Mouse (Mus musculus) liver, embryonic 15.5 days (tissue): ENCODE results near the gene Arhgef7. TPM values are rescaled to one million over a fixed set of nuclear protein-coding genes. Genes with fewer than 3 reads are reported as not detected.

Experiments
- ATAC-seq: fragments of 200-750 bp; cut with Nextera tagmentation; 2 replicates; pipeline ENCODE4 v1.8.0; 2017; ENCODE audit warnings: moderate number of reproducible peaks, mild to moderate bottlenecking, moderate library complexity; ENCODE audit not compliant: insufficient read depth
- H3K27ac ChIP-seq: fragments of 300-500 bp; sonication (generic); replicated peaks from 2 replicates; pipeline ENCODE4 v1.5.1; 2015; ENCODE audit warnings: mild to moderate bottlenecking, inconsistent platforms
- H3K27me3 ChIP-seq: fragments of 300-500 bp; sonication (generic); 2 replicates; pipeline ENCODE4 v1.6.1; 2015; ENCODE audit warnings: mild to moderate bottlenecking, inconsistent platforms
- H3K36me3 ChIP-seq: fragments of 300-500 bp; sonication (generic); replicated peaks from 2 replicates; pipeline ENCODE4 v1.6.1; 2015; ENCODE audit warnings: moderate library complexity, mild to moderate bottlenecking, inconsistent platforms
- H3K4me1 ChIP-seq: fragments of 300-500 bp; sonication (generic); replicated peaks from 2 replicates; pipeline ENCODE4 v1.6.1; 2015; ENCODE audit warnings: inconsistent platforms
- H3K4me2 ChIP-seq: fragments of 300-500 bp; sonication (generic); 2 replicates; pipeline ENCODE4 v1.6.1; 2015; ENCODE audit warnings: moderate library complexity, mild to moderate bottlenecking, inconsistent platforms
- H3K4me3 ChIP-seq: fragments of 300-500 bp; sonication (generic); replicated peaks from 2 replicates; pipeline ENCODE4 v1.5.1; 2015; ENCODE audit warnings: mild to moderate bottlenecking, inconsistent platforms
- H3K9ac ChIP-seq: fragments of 300-500 bp; sonication (generic); 2 replicates; pipeline ENCODE4 v1.6.1; 2015; ENCODE audit warnings: moderate library complexity, mild to moderate bottlenecking, inconsistent platforms
- H3K9me3 ChIP-seq: fragments of 300-500 bp; sonication (generic); replicated peaks from 2 replicates; pipeline ENCODE4 v1.6.1; 2016; ENCODE audit warnings: inconsistent platforms
- WGBS: fragments of 180-500 bp; shearing (Covaris S2); methylation state at CpG from one replicate; pipeline ENCODE4 v1.1.7; 2015; ENCODE audit warnings: mixed read lengths; ENCODE audit not compliant: insufficient replicate concordance; 5-methylcytosine and 5-hydroxymethylcytosine counted together
- polyA plus RNA-seq: library from polyadenylated mRNA; unstranded; fragments of >200 nt; fragmentation: Nextera tagmentation; extraction: Ambion mirVana; gene quantifications from 2 replicates; pipeline ENCODE4 v1.2.1, GENCODE M21; 2015

Arhgef7 gene
- polyA plus RNA-seq, 1 experiment from 2014 or later = 9.5 TPM

DNA sequence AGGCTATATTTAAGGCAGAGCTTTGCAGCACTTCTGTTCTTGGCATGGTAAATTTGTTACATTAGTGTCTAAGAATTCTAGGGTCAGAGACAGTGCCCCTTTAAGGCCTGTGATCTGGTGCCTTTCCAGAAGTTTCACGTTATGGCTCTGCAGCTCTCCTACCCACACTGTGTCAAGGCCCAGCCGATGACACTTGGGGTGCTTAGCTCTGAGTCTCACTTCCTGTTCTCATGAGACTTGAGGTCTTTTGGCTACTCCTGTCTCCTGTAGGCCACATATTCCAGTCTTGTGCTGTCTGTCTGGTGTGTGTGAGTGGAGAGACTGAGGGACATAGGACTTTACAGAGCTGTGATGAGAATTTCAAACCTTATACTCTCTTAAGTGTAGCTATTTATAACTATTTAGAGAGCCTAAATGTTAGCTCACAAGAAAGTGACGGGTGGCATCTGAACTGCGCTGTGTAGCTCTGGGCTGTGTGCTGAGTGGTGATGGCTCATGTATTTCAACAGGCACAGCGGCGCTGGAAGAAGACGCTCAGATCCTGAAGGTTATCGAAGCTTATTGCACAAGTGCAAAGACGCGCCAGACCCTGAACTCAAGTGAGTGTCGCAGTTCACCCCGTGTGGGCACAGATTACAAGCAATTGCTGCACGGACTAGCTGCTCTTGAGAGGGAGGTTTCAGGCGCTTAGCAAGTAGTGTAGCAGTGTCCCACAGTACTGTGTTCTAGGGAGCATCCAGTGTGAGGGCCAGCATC, 94.1 kb downstream of the Arhgef7 start:
- no peaks in the 10 kb centered on the region for H3K27me3 ChIP-seq
- H3K9me3 ChIP-seq = no peaks in the 10 kb centered on the region
- H3K4me1 ChIP-seq = no peaks in the 10 kb centered on the region
- H3K36me3 ChIP-seq = peaks cover 75% of the 10 kb centered on the region
- H3K27ac ChIP-seq = no peak overlapping the region
- 81% methylated on average over 14 of the region's 14 CpGs for WGBS
- H3K4me3 ChIP-seq = no peak overlapping the region
- H3K4me2 ChIP-seq = no peak overlapping the region
- H3K9ac ChIP-seq = no peak overlapping the region
- no peak for ATAC-seq

DNA sequence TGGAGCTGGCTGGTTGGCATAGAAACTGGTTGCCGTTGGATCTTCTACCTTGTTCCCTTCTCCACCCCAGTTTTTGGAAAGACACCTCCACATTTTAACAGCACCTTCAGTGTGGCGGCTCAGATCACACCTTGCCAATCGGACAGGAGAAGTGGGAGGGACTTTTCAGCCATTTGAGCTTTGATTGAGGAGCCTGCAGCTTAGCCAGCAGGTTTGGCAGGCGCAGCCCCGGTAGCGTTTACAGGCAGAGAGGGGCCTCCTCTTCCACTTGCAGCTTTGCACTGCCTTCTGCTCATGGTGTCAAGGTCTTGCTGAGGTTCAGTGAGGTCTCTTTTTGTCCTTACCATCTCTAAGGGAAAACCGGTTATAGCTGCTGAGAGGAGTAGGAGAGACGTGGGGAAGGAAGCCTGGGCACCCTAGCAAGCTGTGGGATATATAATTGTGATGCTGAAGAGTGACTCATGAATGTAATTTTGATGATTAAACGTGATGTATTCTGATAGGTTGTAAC, 95.1 kb downstream of the Arhgef7 start:
- H3K4me1 ChIP-seq = no peaks in the 10 kb centered on the region
- no peaks in the 10 kb centered on the region for H3K9me3 ChIP-seq
- H3K27me3 ChIP-seq = no peaks in the 10 kb centered on the region
- ATAC-seq = no peak
- no peak overlapping the region for H3K9ac ChIP-seq
- no peak overlapping the region for H3K4me3 ChIP-seq
- no peak overlapping the region for H3K27ac ChIP-seq
- WGBS = 71% methylated on average over 9 of the region's 9 CpGs
- peaks cover 73% of the 10 kb centered on the region for H3K36me3 ChIP-seq
- no peak overlapping the region for H3K4me2 ChIP-seq

- Histone ChIP-seq H3K9ac (no peak overlapping the region), H3K4me1 (no peaks in the 10 kb centered on the region)
Observed at GRCm38 (mm10) chr8:11825756-11826155, 98.2 kb downstream of the Arhgef7 start.

GRCm38 (mm10) chr8:11827312-11827711, 99.8 kb downstream of the Arhgef7 start:
- H3K9me3 ChIP-seq = no peaks in the 10 kb centered on the region
- no peak overlapping the region for H3K9ac ChIP-seq
- H3K27me3 ChIP-seq = no peaks in the 10 kb centered on the region
- H3K27ac ChIP-seq = no peak overlapping the region
- no peak for ATAC-seq
- H3K4me1 ChIP-seq = peaks cover 3% of the 10 kb centered on the region; the same call in 1 of the 2 replicates
- 61% methylated on average over 3 of the region's 3 CpGs for WGBS
- H3K4me3 ChIP-seq = no peak overlapping the region
- no peak overlapping the region for H3K4me2 ChIP-seq
- peaks cover 34% of the 10 kb centered on the region for H3K36me3 ChIP-seq

More at GRCm38 (mm10) chr8:11825756-11826155, 98.2 kb downstream of the Arhgef7 start:
- WGBS = 77% methylated on average over 3 of the region's 3 CpGs
- Histone ChIP-seq H3K27ac (no peak overlapping the region), H3K27me3 (no peaks in the 10 kb centered on the region), H3K36me3 (peaks cover 43% of the 10 kb centered on the region), H3K4me2 (no peak overlapping the region), H3K9me3 (no peaks in the 10 kb centered on the region), H3K4me3 (no peak overlapping the region)
- no peak for ATAC-seq

GRCm38 (mm10) chr8:11830214-11831046, 102.9 kb downstream of the Arhgef7 start:
- Histone ChIP-seq H3K9me3 (no peaks in the 10 kb centered on the region), H3K36me3 (peaks cover 34% of the 10 kb centered on the region)
- ATAC-seq = no peak

DNA sequence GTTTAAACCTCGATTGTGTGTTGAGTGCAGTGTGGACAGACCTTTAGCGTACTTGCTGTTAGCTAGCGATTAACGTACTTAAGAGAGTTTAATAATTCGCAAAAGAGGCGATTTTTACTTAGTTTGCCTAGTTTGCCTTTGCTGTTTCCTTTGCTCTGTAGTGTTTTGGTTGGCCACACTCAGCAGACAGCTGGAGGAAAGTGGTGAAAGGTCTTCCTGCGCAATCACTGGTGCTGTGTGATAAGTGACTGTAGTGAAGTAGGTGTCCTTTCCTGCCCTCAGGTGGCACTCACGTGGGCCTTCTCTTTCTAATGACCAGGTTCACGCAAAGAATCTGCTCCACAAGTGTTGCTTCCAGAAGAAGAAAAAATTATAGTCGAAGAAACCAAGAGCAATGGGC, 103.7 kb downstream of the Arhgef7 start:
- H3K9me3 ChIP-seq = no peaks in the 10 kb centered on the region
- no peaks in the 10 kb centered on the region for H3K27me3 ChIP-seq
- H3K4me2 ChIP-seq = no peak overlapping the region
- H3K27ac ChIP-seq = no peak overlapping the region
- 58% methylated on average over 10 of the region's 10 CpGs for WGBS
- H3K9ac ChIP-seq = no peak overlapping the region
- no peak overlapping the region for H3K4me3 ChIP-seq
- 0 out of 2 replicates have a peak, but pooled peaks have one; percentile 25 for ATAC-seq
- peaks cover 34% of the 10 kb centered on the region for H3K36me3 ChIP-seq
- peaks cover 3% of the 10 kb centered on the region; the same call in 1 of the 2 replicates for H3K4me1 ChIP-seq

More at GRCm38 (mm10) chr8:11830214-11831046, 102.9 kb downstream of the Arhgef7 start:
- Histone ChIP-seq H3K4me2 (no peak overlapping the region), H3K27me3 (no peaks in the 10 kb centered on the region), H3K4me3 (no peak overlapping the region), H3K27ac (no peak overlapping the region), H3K9ac (no peak overlapping the region), H3K4me1 (peaks cover 3% of the 10 kb centered on the region; the same call in 1 of the 2 replicates)
- 74% methylated on average over 16 of the region's 16 CpGs for WGBS

DNA sequence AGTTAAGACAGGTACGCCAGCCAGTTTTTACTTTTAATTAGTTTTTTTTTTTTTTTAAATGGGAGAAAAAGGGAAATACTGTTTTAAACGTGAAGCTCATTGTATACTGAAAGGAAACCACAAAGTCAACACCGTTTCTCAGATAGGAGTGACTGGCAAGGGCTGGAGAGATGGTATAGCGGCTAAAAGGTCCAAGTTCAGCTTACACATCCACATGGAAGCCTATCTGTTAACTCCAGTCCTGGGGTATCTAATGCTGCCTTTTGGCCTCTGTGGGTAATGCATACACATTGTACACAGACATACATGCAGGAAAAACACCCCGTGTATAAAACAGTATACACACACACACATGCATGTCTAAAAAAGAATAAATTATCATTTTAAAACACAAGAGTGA, 104.4 kb downstream of the Arhgef7 start:
- H3K4me2 ChIP-seq = no peak overlapping the region
- 22% methylated on average over 5 of the region's 5 CpGs for WGBS
- H3K27me3 ChIP-seq = no peaks in the 10 kb centered on the region
- H3K36me3 ChIP-seq = peaks cover 34% of the 10 kb centered on the region
- H3K4me1 ChIP-seq = peaks cover 3% of the 10 kb centered on the region; the same call in 1 of the 2 replicates
- H3K9ac ChIP-seq = no peak overlapping the region
- H3K27ac ChIP-seq = no peak overlapping the region
- no peak overlapping the region for H3K4me3 ChIP-seq
- no peak for ATAC-seq
- H3K9me3 ChIP-seq = no peaks in the 10 kb centered on the region

- Histone ChIP-seq H3K36me3 (peaks cover 28% of the 10 kb centered on the region), H3K9ac (no peak overlapping the region)
- WGBS = 78% methylated on average over 4 of the region's 4 CpGs
Observed at GRCm38 (mm10) chr8:11833157-11833556, 105.6 kb downstream of the Arhgef7 start.

DNA sequence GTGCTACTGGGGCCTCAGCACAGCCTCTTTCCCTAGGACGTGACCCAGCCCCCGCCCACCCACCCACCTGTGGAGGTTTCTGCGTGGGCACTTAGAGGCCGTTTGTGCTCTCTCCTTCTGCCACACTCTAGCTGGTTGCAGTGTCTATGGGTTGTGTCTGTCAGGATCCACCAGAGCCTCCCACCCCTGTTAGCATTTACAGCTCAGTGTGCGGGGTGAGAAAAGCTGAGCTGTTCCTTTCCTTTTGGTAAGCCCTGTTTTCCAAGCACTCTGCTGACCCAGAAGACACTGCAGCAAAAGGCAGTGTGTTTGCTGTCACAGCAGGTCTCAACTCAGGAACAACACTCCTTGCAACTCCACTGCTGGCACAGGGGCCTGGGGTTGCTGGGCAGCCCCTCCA, 106.7 kb downstream of the Arhgef7 start:
- Histone ChIP-seq H3K9ac (no peak overlapping the region), H3K27me3 (no peaks in the 10 kb centered on the region), H3K9me3 (no peaks in the 10 kb centered on the region), H3K4me2 (no peak overlapping the region), H3K36me3 (peaks cover 28% of the 10 kb centered on the region), H3K4me1 (peaks cover 3% of the 10 kb centered on the region; the same call in 1 of the 2 replicates), H3K27ac (no peak overlapping the region), H3K4me3 (no peak overlapping the region)
- no peak for ATAC-seq
- whole genome bisulfite sequencing = 76% methylated on average over 5 of the region's 5 CpGs

More at GRCm38 (mm10) chr8:11833157-11833556, 105.6 kb downstream of the Arhgef7 start:
- Histone ChIP-seq H3K4me3 (no peak overlapping the region), H3K27me3 (no peaks in the 10 kb centered on the region), H3K9me3 (no peaks in the 10 kb centered on the region), H3K4me1 (peaks cover 3% of the 10 kb centered on the region; the same call in 1 of the 2 replicates), H3K27ac (no peak overlapping the region), H3K4me2 (no peak overlapping the region)
- ATAC-seq = no peak

DNA sequence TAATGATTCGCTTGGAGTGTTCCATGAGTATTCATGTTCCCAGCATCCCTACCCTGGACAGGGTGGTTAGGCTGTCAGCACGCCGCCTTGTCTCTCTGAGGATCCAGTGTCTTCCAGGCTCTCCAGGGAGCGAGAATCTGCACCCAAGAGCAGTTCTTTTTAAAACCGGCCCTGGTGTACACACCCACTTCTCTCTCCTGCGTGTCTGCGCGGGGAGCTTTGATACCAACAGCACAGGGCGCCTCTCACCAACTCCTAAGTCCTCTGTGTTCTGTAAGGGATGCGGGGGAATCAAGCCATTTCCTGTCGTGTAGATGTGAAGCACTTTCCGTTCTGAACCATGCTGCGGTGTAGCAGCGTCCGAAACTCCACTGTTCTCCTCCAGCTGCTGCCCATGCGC, 107.2 kb downstream of the Arhgef7 start:
- Histone ChIP-seq H3K4me3 (no peak overlapping the region), H3K4me2 (no peak overlapping the region), H3K9ac (no peak overlapping the region), H3K9me3 (no peaks in the 10 kb centered on the region), H3K36me3 (peaks cover 28% of the 10 kb centered on the region), H3K27ac (no peak overlapping the region), H3K4me1 (peaks cover 3% of the 10 kb centered on the region; the same call in 1 of the 2 replicates), H3K27me3 (no peaks in the 10 kb centered on the region)
- WGBS = 81% methylated on average over 16 of the region's 16 CpGs
- ATAC-seq = no peak

- WGBS = 64% methylated on average over 5 of the region's 5 CpGs
- Histone ChIP-seq H3K9ac (no peak within 1 kb of the TSS), H3K4me1 (no peaks in the 10 kb centered on the region), H3K36me3 (no peaks in the 10 kb centered on the region), H3K27me3 (no peaks in the 10 kb centered on the region), H3K9me3 (no peaks in the 10 kb centered on the region), H3K4me3 (no peak within 1 kb of the TSS), H3K27ac (no peak within 1 kb of the TSS), H3K4me2 (no peak within 1 kb of the TSS)
- ATAC-seq = no peak
Observed at GRCm38 (mm10) chr8:11840174-11840573, 112.7 kb downstream of the Arhgef7 start, which contains the start of gene Tex29. TSS of gene Tex29 (plus strand) at chr8:11840474.
